Mouse (Mus musculus) adrenal gland (tissue): ENCODE data around the gene Kbtbd4.

Experiments used
- intact Hi-C: fragments of 180-260 bp; cut with DNase I; formaldehyde crosslinking; loops from one replicate; pipeline ENCODE4 v1.15.1; 2025

Kbtbd4 gene

GRCm38 (mm10) chr2:90903398-90903797 is 1.1 kb upstream of the Kbtbd4 start:
- intact Hi-C loops: no loop called here

- intact Hi-C loops: no loop called here
Observed at GRCm38 (mm10) chr2:90904856-90905224, 300 bp downstream of the Kbtbd4 start.

- intact Hi-C loops: no loop called here
Observed at GRCm38 (mm10) chr2:90906721-90907120, 2.2 kb downstream of the Kbtbd4 start.

GRCm38 (mm10) chr2:90910861-90911260 is 6.3 kb downstream of the Kbtbd4 start:
- intact Hi-C loops: no loop called here

- intact Hi-C loops: no loop called here
Observed at GRCm38 (mm10) chr2:90911668-90912067, 7.1 kb downstream of the Kbtbd4 start.

GRCm38 (mm10) chr2:90913671-90914070 is 9.1 kb downstream of the Kbtbd4 start:
- intact Hi-C loops: no loop called here

- intact Hi-C loops: no loop called here
Observed at GRCm38 (mm10) chr2:90915516-90915915, 11.0 kb downstream of the Kbtbd4 start.

- intact Hi-C loops: no loop called here
Observed at GRCm38 (mm10) chr2:90916560-90917232, 12.2 kb downstream of the Kbtbd4 start.

- intact Hi-C loops: no loop called here
Observed at GRCm38 (mm10) chr2:90917233-90917998, 12.9 kb downstream of the Kbtbd4 start.

- intact Hi-C loops: no loop called here
Observed at GRCm38 (mm10) chr2:90917999-90918698, 13.6 kb downstream of the Kbtbd4 start.

GRCm38 (mm10) chr2:90921178-90921577 is 16.6 kb downstream of the Kbtbd4 start:
- intact Hi-C loops: no loop called here

- intact Hi-C loops: no loop called here
Observed at GRCm38 (mm10) chr2:90922636-90923035, 18.1 kb downstream of the Kbtbd4 start.

- intact Hi-C loops: no loop called here
Observed at GRCm38 (mm10) chr2:90928566-90928965, 24.0 kb downstream of the Kbtbd4 start.

GRCm38 (mm10) chr2:90931829-90932228 is 27.3 kb downstream of the Kbtbd4 start:
- intact Hi-C loops: no loop called here

GRCm38 (mm10) chr2:90932273-90932672 is 27.7 kb downstream of the Kbtbd4 start:
- intact Hi-C loops: no loop called here

- intact Hi-C loops: no loop called here
Observed at GRCm38 (mm10) chr2:90938362-90938761, 33.8 kb downstream of the Kbtbd4 start.

- intact Hi-C loops: loop anchor here (10.0 kb wide), 1 partner anchor 125 kb away; no protein-coding TSS in a partner anchor
Observed at GRCm38 (mm10) chr2:90939750-90940149, 35.2 kb downstream of the Kbtbd4 start.

GRCm38 (mm10) chr2:90940233-90941229 is 36.0 kb downstream of the Kbtbd4 start, which contains the start of gene Celf1:
TSS of gene Celf1 (plus strand) at chr2:90940382.
- intact Hi-C loops: loop anchor here (10.0 kb wide), 1 partner anchor 124 kb away; no protein-coding TSS in a partner anchor

- intact Hi-C loops: loop anchor here (10.0 kb wide), 1 partner anchor 123 kb away; no protein-coding TSS in a partner anchor
Observed at GRCm38 (mm10) chr2:90941744-90942143, 37.2 kb downstream of the Kbtbd4 start.

GRCm38 (mm10) chr2:90950149-90950548 is 45.6 kb downstream of the Kbtbd4 start:
- intact Hi-C loops: no loop called here
